Mouse (Mus musculus) right cerebral cortex, postnatal 4 days (tissue): ENCODE results near the gene Naa11.

Source experiments
- DNase-seq: peaks from one replicate; pipeline ENCODE4 v3.0.0-alpha.2; 2022

Gene Naa11

DNA sequence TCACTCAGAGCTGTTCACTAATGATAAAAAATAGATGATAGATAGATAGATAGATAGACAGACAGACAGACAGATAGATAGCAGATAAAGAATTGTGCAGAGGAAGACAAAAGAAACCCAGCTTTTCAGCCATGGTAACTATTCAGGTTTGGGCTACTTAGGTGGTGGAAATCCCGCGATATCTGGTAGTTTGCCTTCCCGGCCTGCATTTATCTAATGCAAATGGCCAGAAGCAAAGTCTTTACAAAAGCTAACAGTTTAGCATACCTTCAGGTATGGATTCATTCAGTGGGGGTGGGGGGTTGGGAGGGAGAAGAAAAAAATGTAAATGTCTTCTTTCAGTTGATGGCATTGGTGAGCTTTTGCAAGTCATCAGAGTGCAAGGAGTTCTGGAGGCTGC is 48.0 kb downstream of the Naa11 start:
- DNase-seq = no peak

DNA sequence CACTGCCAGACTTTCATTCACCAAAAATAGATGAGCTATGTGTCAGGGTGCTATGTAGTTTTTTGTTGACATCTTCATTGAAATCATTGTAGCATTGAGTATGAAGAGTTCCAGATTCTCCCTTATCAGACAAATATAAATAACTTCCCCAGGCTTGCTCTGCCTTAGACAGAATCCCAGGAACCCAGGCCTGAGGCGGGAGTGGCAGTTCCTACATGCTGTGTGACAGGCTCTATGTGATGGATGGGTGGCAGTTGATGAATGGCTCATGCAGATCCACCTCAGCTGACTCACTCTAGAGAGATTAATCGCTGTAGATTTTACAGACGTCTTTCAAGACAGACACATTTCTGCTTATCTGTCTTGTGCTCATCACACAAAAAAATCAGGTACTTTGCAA is 57.4 kb downstream of the Naa11 start:
- DNase-seq = no peak
